Mouse (Mus musculus) cerebellum, adult 2 months (tissue): ENCODE measurements around the gene 1700013G24Rik. TPM values are rescaled to one million over a fixed set of nuclear protein-coding genes. Genes with fewer than 3 reads are reported as not detected.

Source experiments
- DNase-seq, 2 experiments: peaks; one replicate each; pipeline ENCODE4 v3.0.0; 2021
- H3K27ac ChIP-seq: fragments of 200-500 bp; 2 replicates; pipeline ENCODE4 v1.5.1; 2012; ENCODE audit warnings: low read length, control low read depth, inconsistent platforms; ENCODE audit not compliant: insufficient read depth
- H3K27me3 ChIP-seq: fragments of 200-500 bp; 2 replicates; pipeline ENCODE4 v1.6.1; 2012; ENCODE audit warnings: inconsistent platforms, mild to moderate bottlenecking, low read length, moderate library complexity; ENCODE audit not compliant: control insufficient read depth, insufficient read depth
- H3K4me1 ChIP-seq: fragments of 200-500 bp; 2 replicates; pipeline ENCODE4 v1.6.1; 2011; ENCODE audit warnings: low read length; ENCODE audit not compliant: control insufficient read depth, insufficient read depth
- H3K4me3 ChIP-seq: fragments of 200-500 bp; replicated peaks from 2 replicates; pipeline ENCODE3; 2011; ENCODE audit warnings: mild to moderate bottlenecking, low read depth, low read length, control low read depth; ENCODE audit not compliant: insufficient read depth
- CTCF ChIP-seq: fragments of 200-500 bp; IDR thresholded peaks from 2 replicates; pipeline ENCODE4 v1.5.1; 2011; ENCODE audit warnings: low read depth, mild to moderate bottlenecking, control low read depth, low read length, moderate library complexity, borderline replicate concordance; ENCODE audit not compliant: insufficient read depth
- POLR2A ChIP-seq: fragments of 200-500 bp; IDR thresholded peaks from 2 replicates; pipeline ENCODE4 v1.6.1; 2011; ENCODE audit warnings: low read length, control low read depth, borderline replicate concordance; ENCODE audit not compliant: insufficient read depth
- WGBS: fragments of 180-500 bp; shearing (Covaris S2); methylation state at CpG from one replicate; pipeline ENCODE4 v1.1.7; 2018; 5-methylcytosine and 5-hydroxymethylcytosine counted together
- polyA plus RNA-seq: library from polyadenylated mRNA; depleted of rRNA; stranded (reverse); fragments of >200 nt; gene quantifications from 2 replicates; pipeline ENCODE4 v1.2.3, GENCODE M21; 2012

1700013G24Rik gene
- polyA plus RNA-seq, 1 experiment, result not detected

DNA sequence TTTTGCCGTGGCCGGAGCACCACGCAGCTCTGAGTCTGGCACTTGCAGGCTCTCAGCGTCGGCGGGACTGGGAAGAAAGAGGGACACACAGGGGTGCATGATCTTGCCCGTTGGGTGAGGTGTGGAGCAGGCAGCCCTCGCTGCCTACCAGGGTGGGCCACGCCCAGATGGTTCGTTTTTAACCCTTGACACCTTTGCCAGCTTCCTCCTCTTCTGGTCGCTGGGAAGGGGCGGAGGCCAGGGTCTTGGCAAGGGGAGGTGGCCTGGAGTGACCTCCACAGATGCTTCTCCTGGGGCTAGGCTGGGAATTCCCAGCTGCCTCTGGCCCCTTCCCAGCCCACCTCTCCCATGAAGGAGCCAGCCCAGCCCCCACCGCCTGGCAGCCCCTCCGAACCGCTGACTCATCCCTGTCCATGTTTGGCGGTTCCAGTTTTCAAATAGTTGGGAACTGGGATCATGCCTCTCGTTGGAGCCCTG, 23.7 kb downstream of the 1700013G24Rik start:
- TF ChIP-seq CTCF, result no peak
- TF ChIP-seq POLR2A, result no peak
- no peaks in the 10 kb centered on the region for H3K4me1 ChIP-seq
- H3K27ac ChIP-seq, result no peak overlapping the region
- H3K4me3 ChIP-seq, result no peak overlapping the region
- no peak for DNase-seq
- WGBS, result 16% methylated on average over 17 of the region's 17 CpGs
- H3K27me3 ChIP-seq, result no peaks in the 10 kb centered on the region

DNA sequence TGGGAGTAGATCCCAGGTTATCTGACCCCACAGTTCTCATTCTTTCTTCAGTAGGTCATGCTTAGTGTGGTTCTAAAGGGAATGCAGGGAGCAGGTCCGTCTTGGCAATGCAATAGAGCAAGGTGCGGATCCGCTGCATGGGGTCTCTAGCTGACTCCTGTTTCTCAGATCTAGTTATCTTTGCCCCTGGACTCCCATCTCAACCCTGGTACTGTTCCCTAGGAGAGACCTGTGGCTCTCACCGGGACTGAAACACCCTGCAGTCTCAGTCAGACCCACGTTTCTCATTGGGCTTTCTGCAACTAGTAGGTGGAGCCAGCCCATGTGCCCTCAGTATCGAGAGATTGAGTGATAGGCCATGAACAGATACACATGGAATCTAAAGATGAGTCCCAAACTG, 24.5 kb downstream of the 1700013G24Rik start:
- DNase-seq, result no peak
- no peaks in the 10 kb centered on the region for H3K27me3 ChIP-seq
- WGBS, result 87% methylated on average over 6 of the region's 6 CpGs
- TF ChIP-seq POLR2A (no peak), CTCF (no peak)
- H3K4me1 ChIP-seq, result no peaks in the 10 kb centered on the region
- no peak overlapping the region for H3K4me3 ChIP-seq
- H3K27ac ChIP-seq, result no peak overlapping the region

GRCm38 (mm10) chr4:137478306-137478705, 25.2 kb downstream of the 1700013G24Rik start:
- H3K4me3 ChIP-seq, result no peak overlapping the region
- no peaks in the 10 kb centered on the region for H3K27me3 ChIP-seq
- no peak overlapping the region for H3K27ac ChIP-seq
- H3K4me1 ChIP-seq, result no peaks in the 10 kb centered on the region
- WGBS, result 93% methylated on average over 5 of the region's 5 CpGs
- no peak for DNase-seq
- TF ChIP-seq CTCF (no peak), POLR2A (no peak)

- TF ChIP-seq POLR2A (no peak), CTCF (no peak)
- no peak overlapping the region for H3K27ac ChIP-seq
- H3K4me1 ChIP-seq, result peaks cover 10% of the 10 kb centered on the region
- WGBS, result 63% methylated on average over 6 of the region's 6 CpGs
- no peak overlapping the region for H3K4me3 ChIP-seq
- no peaks in the 10 kb centered on the region for H3K27me3 ChIP-seq
- no peak for DNase-seq
Observed at GRCm38 (mm10) chr4:137479757-137480156, 26.7 kb downstream of the 1700013G24Rik start.

- H3K4me1 ChIP-seq, result peaks cover 16% of the 10 kb centered on the region
- no peak overlapping the region for H3K27ac ChIP-seq
- H3K27me3 ChIP-seq, result no peaks in the 10 kb centered on the region
- DNase-seq, result no peak
- TF ChIP-seq POLR2A, result no peak
- no peak for TF ChIP-seq CTCF
- WGBS, result 87% methylated on average over 19 of the region's 19 CpGs
- no peak overlapping the region for H3K4me3 ChIP-seq
Observed at GRCm38 (mm10) chr4:137480191-137480992, 27.3 kb downstream of the 1700013G24Rik start.

DNA sequence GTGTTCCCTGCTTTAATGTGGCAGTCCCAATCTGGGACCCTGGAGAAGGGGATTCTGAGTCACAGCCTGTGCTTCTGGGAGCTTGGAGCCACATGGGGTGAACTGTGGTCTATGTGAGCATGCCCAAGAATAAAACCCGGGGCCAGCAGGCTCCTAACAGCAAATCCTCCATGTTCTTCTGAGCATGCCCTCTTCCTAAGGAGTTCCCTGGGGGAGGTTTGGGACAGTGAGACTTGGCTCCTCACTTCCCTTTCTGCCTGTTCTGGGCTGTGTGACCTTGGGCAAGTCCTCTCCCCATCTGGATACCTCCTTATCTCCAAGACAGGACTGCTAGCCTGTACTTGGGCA, 27.9 kb downstream of the 1700013G24Rik start:
- TF ChIP-seq POLR2A, result no peak
- no peak for TF ChIP-seq CTCF
- DNase-seq, result no peak
- H3K27me3 ChIP-seq, result no peaks in the 10 kb centered on the region
- no peak overlapping the region for H3K27ac ChIP-seq
- peaks cover 20% of the 10 kb centered on the region for H3K4me1 ChIP-seq
- no peak overlapping the region for H3K4me3 ChIP-seq
- WGBS, result 35% methylated on average over 1 of the region's 1 CpGs

GRCm38 (mm10) chr4:137481381-137482030, 28.4 kb downstream of the 1700013G24Rik start:
- Histone ChIP-seq H3K4me3 (no peak overlapping the region), H3K27me3 (no peaks in the 10 kb centered on the region), H3K27ac (no peak overlapping the region), H3K4me1 (peaks cover 25% of the 10 kb centered on the region)
- no peak for DNase-seq
- 95% methylated on average over 13 of the region's 13 CpGs for WGBS
- TF ChIP-seq CTCF, result no peak
- TF ChIP-seq POLR2A, result no peak

GRCm38 (mm10) chr4:137483871-137484270, 30.8 kb downstream of the 1700013G24Rik start:
- H3K27ac ChIP-seq, result no peak overlapping the region
- WGBS, result 45% methylated on average over 16 of the region's 16 CpGs
- H3K27me3 ChIP-seq, result no peaks in the 10 kb centered on the region
- peaks cover 34% of the 10 kb centered on the region for H3K4me1 ChIP-seq
- TF ChIP-seq POLR2A (no peak), CTCF (no peak)
- no peak overlapping the region for H3K4me3 ChIP-seq
- DNase-seq, result no peak
